Mouse (Mus musculus) embryonic facial prominence, embryonic 11.5 days (tissue): ENCODE results near the gene Nup153. TPM values are rescaled to one million over a fixed set of nuclear protein-coding genes. Genes with fewer than 3 reads are reported as not detected.

Experiments used
- ATAC-seq: fragments of 200-750 bp; cut with Nextera tagmentation; replicated peaks from 2 replicates; pipeline ENCODE4 v1.8.0; 2017; ENCODE audit warnings: low read depth; ENCODE audit not compliant: insufficient number of reproducible peaks, low FRiP score, low TSS enrichment
- DNase-seq: peaks from one replicate; pipeline ENCODE4 v3.0.0-alpha.2; 2015; ENCODE audit warnings: low spot score
- H3K27ac ChIP-seq: fragments of 300-500 bp; sonication (generic); replicated peaks from 2 replicates; pipeline ENCODE4 v1.5.1; 2014; ENCODE audit warnings: mild to moderate bottlenecking, low read depth, low read length, control low read depth
- H3K27me3 ChIP-seq: fragments of 300-500 bp; sonication (generic); 2 replicates; pipeline ENCODE4 v1.6.1; 2014; ENCODE audit warnings: mild to moderate bottlenecking, low read length, moderate library complexity, mixed read lengths; ENCODE audit not compliant: control insufficient read depth, insufficient read depth
- H3K36me3 ChIP-seq: fragments of 300-500 bp; sonication (generic); replicated peaks from 2 replicates; pipeline ENCODE4 v1.6.1; 2014; ENCODE audit warnings: low read depth, mild to moderate bottlenecking, low read length, moderate library complexity, mixed read lengths; ENCODE audit not compliant: control insufficient read depth, insufficient read depth
- H3K4me1 ChIP-seq: fragments of 300-500 bp; sonication (generic); 2 replicates; pipeline ENCODE4 v1.6.1; 2014; ENCODE audit warnings: low read length, mixed read lengths; ENCODE audit not compliant: control insufficient read depth, insufficient read depth
- H3K4me2 ChIP-seq: fragments of 300-500 bp; sonication (generic); 2 replicates; pipeline ENCODE4 v1.6.1; 2014; ENCODE audit warnings: low read depth, mild to moderate bottlenecking, control low read depth, low read length, moderate library complexity
- H3K4me3 ChIP-seq: fragments of 300-500 bp; sonication (generic); 2 replicates; pipeline ENCODE4 v1.5.1; 2014; ENCODE audit warnings: low read depth, low read length, control low read depth
- H3K9ac ChIP-seq: fragments of 300-500 bp; sonication (generic); replicated peaks from 2 replicates; pipeline ENCODE4 v1.6.1; 2014; ENCODE audit warnings: mild to moderate bottlenecking, control low read depth, low read length
- H3K9me3 ChIP-seq: fragments of 300-500 bp; sonication (generic); replicated peaks from 2 replicates; pipeline ENCODE4 v1.6.1; 2016; ENCODE audit warnings: mild to moderate bottlenecking, low read length, inconsistent platforms, mixed read lengths; ENCODE audit not compliant: control insufficient read depth
- WGBS: fragments of 180-500 bp; shearing (Covaris S2); extraction: QIAGEN DNeasy Blood & Tissue Kit; methylation state at CpG from one replicate; pipeline ENCODE4 v1.1.7; 2014; 5-methylcytosine and 5-hydroxymethylcytosine counted together
- polyA plus RNA-seq: library from polyadenylated mRNA; unstranded; fragments of >200 nt; fragmentation: Nextera tagmentation; extraction: Ambion mirVana; gene quantifications from 2 replicates; pipeline ENCODE4 v1.2.1, GENCODE M21; 2014

The Nup153 gene
- polyA plus RNA-seq, 1 experiment from 2014 or later, result 52.3 TPM

- no peak overlapping the region for H3K27ac ChIP-seq
- no peak overlapping the region for H3K4me2 ChIP-seq
- H3K9me3 ChIP-seq, result no peaks in the 10 kb centered on the region
- H3K4me1 ChIP-seq, result no peaks in the 10 kb centered on the region
- no peak overlapping the region for H3K4me3 ChIP-seq
- no peak overlapping the region for H3K9ac ChIP-seq
- H3K36me3 ChIP-seq, result no peaks in the 10 kb centered on the region
- ATAC-seq, result no peak
- DNase-seq, result no peak
- WGBS, result 75% methylated on average over 4 of the region's 4 CpGs
- no peaks in the 10 kb centered on the region for H3K27me3 ChIP-seq
Measured at GRCm38 (mm10) chr13:46653671-46654070, 74.1 kb downstream of the Nup153 start.

GRCm38 (mm10) chr13:46652671-46653070 is 75.1 kb downstream of the Nup153 start:
- no peaks in the 10 kb centered on the region for H3K27me3 ChIP-seq
- 88% methylated on average over 7 of the region's 7 CpGs for WGBS
- no peak overlapping the region for H3K4me2 ChIP-seq
- H3K4me1 ChIP-seq, result no peaks in the 10 kb centered on the region
- no peak overlapping the region for H3K4me3 ChIP-seq
- no peak overlapping the region for H3K9ac ChIP-seq
- H3K36me3 ChIP-seq, result no peaks in the 10 kb centered on the region
- H3K27ac ChIP-seq, result no peak overlapping the region
- no peaks in the 10 kb centered on the region for H3K9me3 ChIP-seq
- no peak for ATAC-seq
- no peak for DNase-seq

DNA sequence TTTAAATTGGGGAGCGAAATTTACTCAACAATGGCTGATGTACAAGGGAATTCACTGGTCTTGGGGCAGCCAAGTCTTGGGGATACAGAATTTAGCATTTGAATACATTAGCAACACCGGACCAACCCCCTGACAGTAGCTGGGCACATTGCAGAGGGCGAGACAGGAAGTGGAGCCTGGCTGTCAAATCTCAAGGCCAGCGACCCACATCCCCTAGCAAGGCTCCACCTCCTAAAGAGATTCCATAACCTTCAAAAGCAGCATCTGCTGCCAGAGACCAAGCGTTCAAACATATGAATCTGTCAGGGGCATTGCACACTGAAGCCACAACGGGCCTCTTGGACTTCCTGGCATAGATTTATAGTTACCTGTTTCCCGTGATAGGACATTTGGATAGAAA is 75.9 kb downstream of the Nup153 start:
- H3K27me3 ChIP-seq, result no peaks in the 10 kb centered on the region
- no peak for DNase-seq
- no peak for ATAC-seq
- no peaks in the 10 kb centered on the region for H3K9me3 ChIP-seq
- H3K4me3 ChIP-seq, result no peak overlapping the region
- H3K27ac ChIP-seq, result no peak overlapping the region
- H3K9ac ChIP-seq, result no peak overlapping the region
- no peaks in the 10 kb centered on the region for H3K4me1 ChIP-seq
- H3K36me3 ChIP-seq, result no peaks in the 10 kb centered on the region
- WGBS, result 90% methylated on average over 7 of the region's 7 CpGs
- no peak overlapping the region for H3K4me2 ChIP-seq

DNA sequence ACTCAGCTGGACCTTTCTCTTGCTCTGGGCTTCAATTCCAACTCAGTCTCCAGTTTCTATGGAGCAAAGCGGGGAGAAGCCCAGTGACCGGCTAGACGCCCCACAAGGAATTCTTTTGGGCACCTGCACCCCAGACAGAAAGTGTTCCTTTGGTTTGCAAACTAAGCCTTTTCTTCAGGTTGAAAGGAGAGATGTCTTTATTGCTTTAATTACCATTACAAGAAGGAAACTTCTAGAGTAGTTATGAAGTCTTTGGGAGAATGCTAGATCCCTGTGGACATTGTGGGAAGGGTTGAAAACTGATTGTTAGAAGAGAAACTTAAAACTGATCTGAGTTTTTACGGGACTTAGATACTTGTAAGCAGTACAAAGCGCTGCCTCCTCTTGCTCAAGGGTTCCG is 82.3 kb downstream of the Nup153 start:
- Histone ChIP-seq H3K27me3 (no peaks in the 10 kb centered on the region), H3K27ac (no peak overlapping the region), H3K4me2 (no peak overlapping the region), H3K4me1 (no peaks in the 10 kb centered on the region), H3K9ac (no peak overlapping the region), H3K4me3 (no peak overlapping the region), H3K9me3 (no peaks in the 10 kb centered on the region; the same call in 1 of the 2 replicates), H3K36me3 (no peaks in the 10 kb centered on the region)
- ATAC-seq (no peak), DNase-seq (no peak)
- 74% methylated on average over 6 of the region's 6 CpGs for WGBS

- H3K9ac ChIP-seq, result no peak overlapping the region
- H3K9me3 ChIP-seq, result no peaks in the 10 kb centered on the region; the same call in 1 of the 2 replicates
- no peaks in the 10 kb centered on the region for H3K36me3 ChIP-seq
- DNase-seq, result no peak
- no peak overlapping the region for H3K4me2 ChIP-seq
- WGBS, result 82% methylated on average over 6 of the region's 6 CpGs
- H3K27ac ChIP-seq, result no peak overlapping the region
- no peak for ATAC-seq
- H3K27me3 ChIP-seq, result no peaks in the 10 kb centered on the region
- H3K4me3 ChIP-seq, result no peak overlapping the region
- no peaks in the 10 kb centered on the region for H3K4me1 ChIP-seq
Measured at GRCm38 (mm10) chr13:46644175-46644574, 83.6 kb downstream of the Nup153 start.

- DNase-seq (no peak), ATAC-seq (no peak)
- H3K4me3 ChIP-seq, result no peak overlapping the region
- H3K4me1 ChIP-seq, result no peaks in the 10 kb centered on the region
- H3K36me3 ChIP-seq, result no peaks in the 10 kb centered on the region
- 88% methylated on average over 4 of the region's 4 CpGs for WGBS
- H3K27ac ChIP-seq, result no peak overlapping the region
- H3K27me3 ChIP-seq, result no peaks in the 10 kb centered on the region
- no peaks in the 10 kb centered on the region; the same call in 1 of the 2 replicates for H3K9me3 ChIP-seq
- H3K4me2 ChIP-seq, result no peak overlapping the region
- H3K9ac ChIP-seq, result no peak overlapping the region
Measured at GRCm38 (mm10) chr13:46642318-46642717, 85.4 kb downstream of the Nup153 start.

GRCm38 (mm10) chr13:46640608-46641468 is 86.9 kb downstream of the Nup153 start:
- Histone ChIP-seq H3K9ac (no peak overlapping the region), H3K27me3 (no peaks in the 10 kb centered on the region), H3K4me1 (no peaks in the 10 kb centered on the region), H3K27ac (no peak overlapping the region), H3K4me3 (no peak overlapping the region), H3K4me2 (no peak overlapping the region), H3K36me3 (no peaks in the 10 kb centered on the region), H3K9me3 (no peaks in the 10 kb centered on the region; the same call in 1 of the 2 replicates)
- 92% methylated on average over 10 of the region's 10 CpGs for WGBS
- ATAC-seq, result no peak
- no peak for DNase-seq

- H3K36me3 ChIP-seq, result no peaks in the 10 kb centered on the region
- H3K27me3 ChIP-seq, result no peaks in the 10 kb centered on the region
- DNase-seq, result no peak
- H3K4me1 ChIP-seq, result no peaks in the 10 kb centered on the region
- no peak overlapping the region for H3K4me2 ChIP-seq
- H3K27ac ChIP-seq, result peak overlapping the region; percentile 20; the same call in 1 of the 2 replicates
- WGBS, result 44% methylated on average over 6 of the region's 6 CpGs
- H3K4me3 ChIP-seq, result no peak overlapping the region
- no peak overlapping the region; the same call in 1 of the 2 replicates for H3K9ac ChIP-seq
- no peak for ATAC-seq
- no peaks in the 10 kb centered on the region for H3K9me3 ChIP-seq
Measured at GRCm38 (mm10) chr13:46634133-46634488, 93.6 kb downstream of the Nup153 start.
